Mouse (Mus musculus) neural tube, embryonic 15.5 days (tissue): ENCODE measurements around the gene Gm17482. TPM values are rescaled to one million over a fixed set of nuclear protein-coding genes. Genes with fewer than 3 reads are reported as not detected.

ENCODE experiments used
- ATAC-seq: fragments of 200-750 bp; cut with Nextera tagmentation; 2 replicates; pipeline ENCODE4 v1.8.0; 2017; ENCODE audit warnings: mild to moderate bottlenecking, moderate TSS enrichment, moderate library complexity; ENCODE audit not compliant: low FRiP score
- H3K27ac ChIP-seq: fragments of 300-500 bp; sonication (generic); replicated peaks from 2 replicates; pipeline ENCODE4 v1.5.1; 2015; ENCODE audit warnings: mild to moderate bottlenecking, inconsistent platforms
- H3K27me3 ChIP-seq: fragments of 300-500 bp; sonication (generic); replicated peaks from 2 replicates; pipeline ENCODE4 v1.6.1; 2015; ENCODE audit warnings: inconsistent platforms
- H3K36me3 ChIP-seq: fragments of 300-500 bp; sonication (generic); 2 replicates; pipeline ENCODE4 v1.6.1; 2015; ENCODE audit warnings: inconsistent platforms
- H3K4me1 ChIP-seq: fragments of 300-500 bp; sonication (generic); 2 replicates; pipeline ENCODE4 v1.6.1; 2015; ENCODE audit warnings: inconsistent platforms
- H3K4me2 ChIP-seq: fragments of 300-500 bp; sonication (generic); 2 replicates; pipeline ENCODE4 v1.6.1; 2015; ENCODE audit warnings: inconsistent platforms, mild to moderate bottlenecking, moderate library complexity
- H3K4me3 ChIP-seq: fragments of 300-500 bp; sonication (generic); replicated peaks from 2 replicates; pipeline ENCODE4 v1.5.1; 2015; ENCODE audit warnings: mild to moderate bottlenecking, inconsistent platforms
- H3K9ac ChIP-seq: fragments of 300-500 bp; sonication (generic); replicated peaks from 2 replicates; pipeline ENCODE4 v1.6.1; 2015; ENCODE audit warnings: mild to moderate bottlenecking, inconsistent platforms
- H3K9me3 ChIP-seq: fragments of 300-500 bp; sonication (generic); replicated peaks from 2 replicates; pipeline ENCODE4 v1.6.1; 2016; ENCODE audit warnings: inconsistent platforms
- WGBS: fragments of 180-500 bp; shearing (Covaris S2); methylation state at CpG from one replicate; pipeline ENCODE4 v1.1.7; 2015; ENCODE audit warnings: mixed read lengths; 5-methylcytosine and 5-hydroxymethylcytosine counted together
- polyA plus RNA-seq: library from polyadenylated mRNA; unstranded; fragments of >200 nt; fragmentation: Nextera tagmentation; extraction: Ambion mirVana; gene quantifications from 2 replicates; pipeline ENCODE4 v1.2.1, GENCODE M21; 2015

Gene Gm17482
- polyA plus RNA-seq, 1 experiment from 2014 or later = not detected

DNA sequence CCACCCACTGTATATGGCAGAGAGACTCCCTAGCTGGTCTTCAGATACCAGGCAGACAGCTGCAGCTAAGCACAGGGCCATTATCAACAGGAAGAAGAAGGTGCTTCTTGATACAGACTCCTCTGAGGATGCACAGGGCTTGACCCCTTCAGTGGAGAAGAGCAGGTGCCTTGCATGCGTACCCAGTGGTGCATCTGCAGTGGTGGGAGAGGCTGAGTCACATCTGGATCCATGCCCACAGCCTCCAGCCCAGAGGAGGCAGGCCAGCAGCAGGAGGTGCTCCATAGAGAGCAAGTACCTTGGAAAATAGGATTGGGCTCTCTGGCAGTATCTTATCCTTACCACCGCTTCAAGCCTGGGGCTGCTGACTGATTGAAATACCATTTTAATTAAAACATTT is 66.7 kb downstream of the Gm17482 start:
- H3K4me3 ChIP-seq = no peak overlapping the region
- H3K4me1 ChIP-seq = no peaks in the 10 kb centered on the region
- H3K27ac ChIP-seq = no peak overlapping the region
- 77% methylated on average over 2 of the region's 2 CpGs for WGBS
- no peak for ATAC-seq
- no peaks in the 10 kb centered on the region for H3K9me3 ChIP-seq
- H3K36me3 ChIP-seq = no peaks in the 10 kb centered on the region
- no peaks in the 10 kb centered on the region for H3K27me3 ChIP-seq
- no peak overlapping the region for H3K9ac ChIP-seq
- H3K4me2 ChIP-seq = no peak overlapping the region

DNA sequence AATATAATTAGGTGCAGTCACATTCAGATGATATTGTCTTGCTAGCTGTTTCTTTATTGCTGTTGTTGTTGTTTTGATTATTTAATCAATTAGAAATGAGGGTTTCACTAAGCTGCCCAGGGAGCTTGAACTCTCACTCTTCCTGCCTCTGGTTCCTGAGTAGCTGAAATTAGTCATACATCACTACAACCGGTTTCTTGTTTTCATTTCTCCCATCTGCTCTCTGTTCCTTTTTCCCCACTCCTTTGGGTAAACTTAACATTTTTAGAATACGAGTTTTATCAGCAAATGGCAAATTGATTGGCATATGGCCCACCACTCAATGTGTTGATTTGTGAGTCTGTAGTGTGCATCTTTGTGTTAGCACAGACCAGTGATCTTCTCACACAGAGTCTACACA is 80.0 kb downstream of the Gm17482 start:
- no peaks in the 10 kb centered on the region for H3K9me3 ChIP-seq
- no peak overlapping the region for H3K4me3 ChIP-seq
- no peak for ATAC-seq
- no peak overlapping the region for H3K9ac ChIP-seq
- no peaks in the 10 kb centered on the region for H3K27me3 ChIP-seq
- H3K4me1 ChIP-seq = no peaks in the 10 kb centered on the region
- 51% methylated on average over 2 of the region's 2 CpGs for WGBS
- H3K36me3 ChIP-seq = no peaks in the 10 kb centered on the region
- no peak overlapping the region for H3K27ac ChIP-seq
- no peak overlapping the region for H3K4me2 ChIP-seq

Other genes with a start within 250 kb of the Gm17482 start
- 47.9 and 53.1 TPM in 2 replicates for gene Tamm41, start 189.5 kb upstream of the Gm17482 start, polyA plus RNA-seq
- gene Syn2, start 92.4 kb upstream of the Gm17482 start, polyA plus RNA-seq = 58.6 and 73.3 TPM in 2 replicates
- 29.3 and 31.5 TPM in 2 replicates for gene Timp4, start 24.9 kb downstream of the Gm17482 start, polyA plus RNA-seq
- 0.56 and 3.3 TPM in 2 replicates for gene Pparg, start 133.6 kb downstream of the Gm17482 start, polyA plus RNA-seq